8 mouse cellular contexts compared by ENCODE assay signal in genomic region chr11:117963091-117963793, GRCm38 (mm10). TPM values are rescaled to one million over a fixed set of nuclear protein-coding genes. Genes with fewer than 3 reads are reported as not detected.
DNase-seq lines count a peak whose midpoint lies in the region; ATAC-seq and TF ChIP-seq lines count a peak whose summit lies in the region.

No protein-coding gene starts in this region.

- peak overlapping the region; percentile 32 for H3K9ac ChIP-seq in hindbrain, embryonic 15.5 days

- DNase-seq in Patski (ENCODE audit: low read depth, low spot score) = peak; percentile 97
- peak; percentile 95 for DNase-seq in cerebellum, postnatal 14 days
- DNase-seq in frontal cortex, postnatal 25 days (ENCODE audit: low spot score in 2 of 2) = peak; percentile 87 to 93
- DNase-seq in left cerebral cortex, adult 11 months (ENCODE audit: low spot score) = peak; percentile 86
- peak; percentile 99 to 100 for DNase-seq in lung, postnatal 4 days
- DNase-seq in retina, postnatal 7 days (ENCODE audit: low read depth, low spot score) = peak; percentile 92
- peak; percentile 96 for DNase-seq in urinary bladder, adult 2 months (ENCODE audit: low spot score)

- POLR2A ChIA-PET in Patski (lab: Charles Lee) = interaction anchor here (0.7 to 2.2 kb wide), 9 partner anchors 12 to 47 kb away, joined by 3 to 6 read pairs (median 3); no protein-coding TSS in a partner anchor

- H3K4me1 ChIP-seq in hindbrain, embryonic 15.5 days (replicated peaks) = peaks cover 67% of the 10 kb centered on the region

- peak overlapping the region; percentile 84 for H3K4me2 ChIP-seq in hindbrain, embryonic 15.5 days

- TF ChIP-seq CTCF in Patski (IDR thresholded peaks at IDR 0.05) = no peak

- CTCF ChIA-PET in Patski (lab: Charles Lee) = interaction anchor here (0.9 to 3.0 kb wide), 8 partner anchors 11 to 84 kb away, joined by 3 to 11 read pairs (median 5); no protein-coding TSS in a partner anchor

- H3K4me3 ChIP-seq in hindbrain, embryonic 15.5 days = peak overlapping the region; percentile 41

- ATAC-seq in Patski = peak; percentile 76
- ATAC-seq in hindbrain, embryonic 15.5 days (ENCODE audit: low FRiP score, low read depth) = peak; percentile 91

- H3K27ac ChIP-seq in hindbrain, embryonic 15.5 days (replicated peaks) = peak overlapping the region; percentile 55

- in situ Hi-C loops in Patski (cut with MboI; ENCODE audit: low pct_unique_long_range_greater_than_20kb) = loop anchor here (25.0 kb wide), 1 partner anchor 851 kb away; the partner anchor contains the start of gene Sec14l1

- under 1% methylated on average over 37 of the region's 40 CpGs for WGBS in hindbrain, embryonic 15.5 days

- no peaks in the 10 kb centered on the region for H3K27me3 ChIP-seq in Patski
- peaks cover 10% of the 10 kb centered on the region; the same call in 1 of the 2 replicates for H3K27me3 ChIP-seq in hindbrain, embryonic 15.5 days

- H3K9me3 ChIP-seq in hindbrain, embryonic 15.5 days = no peaks in the 10 kb centered on the region

- H3K36me3 ChIP-seq in hindbrain, embryonic 15.5 days = no peaks in the 10 kb centered on the region

RNA-seq across cellular contexts. Expression of gene Socs3, which starts 6.6 kb away (rescaled TPM):
- 171 TPM for polyA plus RNA-seq in Patski (2021)
- polyA plus RNA-seq in hindbrain, embryonic 15.5 days (2015; fragmentation: Nextera tagmentation; extraction: Ambion mirVana) = 7.8 and 9.2 TPM in 2 replicates
- 7.8 and 9.8 TPM in 2 replicates for polyA plus RNA-seq in urinary bladder, adult 2 months (2012; rRNA removed)

RNA-seq across cellular contexts. Expression of gene Pgs1, which starts 22.9 kb away (rescaled TPM):
- 120 TPM for polyA plus RNA-seq in Patski (2021)
- polyA plus RNA-seq in hindbrain, embryonic 15.5 days (2015; fragmentation: Nextera tagmentation; extraction: Ambion mirVana) = 59.4 and 63.7 TPM in 2 replicates
- 24.6 and 31.2 TPM in 2 replicates for polyA plus RNA-seq in urinary bladder, adult 2 months (2012; rRNA removed)

Comparison
In these comparisons a context has a peak if more than half of its experiments do, and no peak if none do; other contexts are left out.
1. Peak in every context shown above with its lines: DNase-seq, ATAC-seq, H3K4me3 ChIP-seq and H3K27ac ChIP-seq.
2. RNA of gene Socs3, which starts 6.6 kb away (polyA plus RNA-seq): 171 TPM in Patski (single experiment); 7.8 to 9.8 TPM in urinary bladder, adult 2 months and 7.8 to 9.2 TPM in hindbrain, embryonic 15.5 days; every median in the first group is over 10 times any median in the second.